Mouse (Mus musculus) erythroblast, adult 5-6 weeks (primary cell): ENCODE data around the gene Lsp1. TPM values are rescaled to one million over a fixed set of nuclear protein-coding genes. Genes with fewer than 3 reads are reported as not detected.

Experiments used
- ATAC-seq: replicated peaks from 2 replicates; pipeline ENCODE4 v1.8.0; 2016; ENCODE audit warnings: moderate number of reproducible peaks, mild to moderate bottlenecking, moderate TSS enrichment, inconsistent platforms; ENCODE audit not compliant: poor library complexity, low FRiP score, severe bottlenecking
- total RNA-seq, 2 experiments: library from RNA; stranded (forward) in 1 of 2; stranded (reverse) in 1 of 2; fragments of 150-400 nt in 1 of 2; fragments of 200-764, 138-1000 nt in 1 of 2; gene quantifications; 2 replicates each; pipeline versions ENCODE4 v1.2.3 to v1.2.4; 2015 to 2017; ENCODE audit warnings: low replicate concordance in 2 of 2

The Lsp1 gene
- total RNA-seq, 2 experiments from 2014 or later: 119 to 120 TPM

DNA sequence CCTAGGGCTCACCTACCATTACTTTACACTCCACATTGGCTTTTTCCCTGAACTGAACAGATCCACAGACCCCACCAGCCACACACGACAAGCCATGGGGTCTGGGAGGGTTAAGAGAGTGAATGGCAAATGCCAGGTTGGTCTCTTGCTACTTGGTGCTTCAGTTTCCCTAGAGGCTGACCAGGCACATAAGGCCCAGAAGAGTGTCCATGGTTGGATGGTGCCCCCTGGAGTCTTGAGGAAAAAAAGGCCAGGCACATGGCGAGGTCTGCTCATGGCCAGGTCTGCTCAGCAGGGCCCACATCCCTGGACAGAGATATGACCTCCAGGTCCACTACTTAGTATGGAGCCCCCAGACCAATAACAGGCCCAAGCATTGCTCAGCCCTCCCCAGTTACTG, 37.2 kb downstream of the Lsp1 start:
- ATAC-seq: no peak

DNA sequence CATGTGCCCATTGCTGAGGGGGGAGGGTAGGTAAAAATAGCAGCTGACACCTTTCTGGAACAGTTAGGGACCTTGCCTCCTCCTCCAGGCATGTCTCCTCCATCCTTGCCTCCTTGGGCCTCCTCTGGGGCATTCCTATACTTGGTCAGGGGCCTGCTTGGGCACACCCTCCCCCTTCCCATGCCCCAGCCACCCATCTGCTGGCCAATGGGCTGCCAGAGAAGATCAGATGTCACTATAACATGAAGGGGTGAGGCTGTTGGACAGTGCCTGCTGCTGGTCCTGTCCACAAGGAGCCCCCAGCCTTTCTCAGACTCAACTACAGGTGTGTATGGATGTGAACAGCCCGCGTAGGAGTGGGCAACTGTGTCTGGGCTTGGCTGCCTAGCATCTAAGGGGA, 38.0 kb downstream of the Lsp1 start, which contains the start of gene Tnnt3:
TSS of gene Tnnt3 (plus strand) at position 262 of the 400 bp plus-strand sequence.
- ATAC-seq: no peak

DNA sequence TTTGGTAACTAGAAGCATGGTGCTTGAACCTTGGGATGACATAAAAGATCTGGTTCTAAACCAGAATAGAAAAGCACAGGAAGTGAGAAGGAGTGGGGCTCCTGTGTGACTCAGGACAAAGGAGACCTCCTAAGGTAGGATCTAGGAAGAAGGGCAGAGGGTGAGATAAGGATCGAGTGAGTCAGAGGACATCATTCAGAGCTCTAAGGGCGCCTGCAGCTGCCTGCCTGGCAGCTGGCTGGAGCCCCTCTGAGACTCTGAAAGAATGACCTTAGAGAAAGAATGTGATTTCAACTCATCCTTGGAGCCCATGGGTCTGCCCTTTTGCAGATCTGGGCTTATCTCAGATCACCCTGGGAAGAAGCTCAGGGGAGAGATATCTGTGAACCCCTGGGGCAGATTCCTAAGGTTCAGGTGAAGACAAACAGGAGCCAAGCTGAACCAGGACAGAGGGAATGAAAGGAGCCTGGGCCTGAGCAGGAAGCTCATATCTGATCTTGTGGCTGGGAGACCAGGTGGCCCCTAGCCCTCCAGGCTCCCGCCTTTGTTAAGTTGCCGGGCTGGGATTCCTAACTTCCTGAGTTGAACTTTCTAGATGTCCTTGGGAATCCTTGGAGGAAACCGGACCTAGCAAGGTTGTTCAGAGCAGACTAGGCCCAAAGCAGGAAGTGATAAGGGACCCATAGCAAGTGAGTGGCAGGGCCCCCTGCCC, 38.6 kb downstream of the Lsp1 start:
- no peak for ATAC-seq

DNA sequence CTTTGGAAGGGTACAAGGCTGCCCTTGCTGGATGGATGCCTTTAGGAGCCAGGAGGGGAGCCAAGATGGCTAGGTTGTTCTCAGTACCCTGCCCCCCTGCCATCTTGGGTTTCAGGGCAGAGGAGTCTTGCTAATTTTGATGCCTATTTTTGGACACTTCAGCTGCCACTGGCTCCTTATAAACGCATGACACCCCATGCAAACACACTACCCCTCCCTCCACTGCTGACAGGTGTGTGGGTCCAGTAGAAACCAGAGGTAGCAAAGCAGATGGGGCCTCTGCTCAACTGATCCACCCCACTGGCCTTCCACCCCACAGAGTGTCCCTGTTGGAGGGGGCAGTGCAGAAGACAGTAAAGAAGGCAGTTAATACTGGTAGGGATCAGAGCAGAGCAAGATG, 39.4 kb downstream of the Lsp1 start:
- ATAC-seq: no peak

DNA sequence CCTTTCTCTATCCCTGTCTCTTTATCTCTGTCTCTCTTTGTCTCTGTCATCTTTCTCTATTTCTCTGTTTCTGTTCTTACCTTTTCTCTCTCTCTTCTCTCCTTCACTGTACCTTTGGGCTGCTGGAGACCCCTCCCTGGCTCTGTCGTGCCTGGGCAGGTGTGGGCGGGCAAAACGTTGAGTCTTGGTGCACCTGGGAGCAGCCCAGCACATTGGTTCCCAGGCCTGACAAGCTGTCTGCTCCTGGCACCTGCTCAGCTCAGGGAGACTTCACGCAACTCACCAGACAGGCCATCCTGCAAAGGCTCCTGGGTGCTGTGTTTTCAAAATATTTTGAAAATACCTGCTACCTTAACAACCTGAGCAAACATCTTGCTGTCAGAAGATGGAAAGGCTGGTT, 42.6 kb downstream of the Lsp1 start:
- no peak for ATAC-seq

DNA sequence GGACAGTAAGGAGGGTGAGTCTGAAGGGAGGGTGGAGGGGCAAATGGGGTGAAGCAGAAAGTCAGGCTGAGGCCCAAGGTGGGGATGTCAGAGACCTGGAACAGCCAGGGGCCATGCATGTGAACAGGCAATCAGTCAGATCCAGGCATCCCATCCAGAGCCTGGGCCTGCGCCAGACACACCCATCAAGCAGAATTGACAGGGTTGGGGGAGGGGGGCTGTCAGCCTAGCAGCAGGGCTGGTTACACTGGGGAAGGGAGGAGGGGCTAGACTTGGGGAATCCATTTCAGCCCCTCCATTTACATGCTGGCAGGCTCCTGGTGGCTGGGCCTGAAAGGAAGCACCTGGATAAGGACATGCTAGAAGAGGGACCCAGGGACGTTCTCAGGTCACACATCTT, 45.3 kb downstream of the Lsp1 start:
- ATAC-seq: no peak

DNA sequence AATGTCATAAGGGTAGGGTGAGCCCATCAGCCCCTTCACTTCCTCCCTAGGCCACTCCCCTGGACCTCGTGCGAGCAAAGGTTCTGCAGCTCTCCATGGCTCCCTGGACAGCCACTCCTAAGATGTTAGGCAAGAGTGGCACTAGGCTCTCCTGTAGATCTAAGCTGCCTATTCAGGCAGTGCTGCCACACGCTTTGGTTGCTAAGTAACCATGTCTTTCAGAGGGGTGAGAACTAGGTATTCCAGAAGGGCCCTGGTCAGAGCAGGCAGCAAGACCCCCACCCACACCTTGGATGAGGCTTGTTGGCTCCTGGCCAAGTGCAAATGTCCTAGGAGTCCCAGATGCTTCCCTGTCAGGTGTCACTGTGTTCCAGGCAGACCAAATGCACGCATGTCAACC, 45.9 kb downstream of the Lsp1 start:
- ATAC-seq: no peak

DNA sequence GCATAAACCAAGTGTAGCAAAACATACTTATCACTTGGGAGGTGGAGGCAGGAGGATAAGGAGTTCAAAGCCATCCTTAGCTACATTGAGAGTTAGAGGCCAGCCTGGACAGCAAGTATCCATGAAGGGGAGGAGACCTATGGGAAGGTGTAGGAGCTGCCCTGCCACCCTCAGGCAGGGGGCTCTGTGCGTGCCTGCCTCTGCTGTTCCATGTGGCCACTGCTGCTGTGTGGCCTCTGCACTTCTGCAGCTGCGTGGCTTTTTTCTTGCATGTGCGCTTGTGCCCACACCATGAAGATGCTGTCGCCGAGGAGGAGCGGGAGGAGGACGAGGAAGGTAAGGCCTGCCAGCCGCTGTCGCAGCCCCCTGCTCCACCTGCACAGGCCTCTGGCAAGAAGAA, 46.8 kb downstream of the Lsp1 start:
- ATAC-seq: no peak

DNA sequence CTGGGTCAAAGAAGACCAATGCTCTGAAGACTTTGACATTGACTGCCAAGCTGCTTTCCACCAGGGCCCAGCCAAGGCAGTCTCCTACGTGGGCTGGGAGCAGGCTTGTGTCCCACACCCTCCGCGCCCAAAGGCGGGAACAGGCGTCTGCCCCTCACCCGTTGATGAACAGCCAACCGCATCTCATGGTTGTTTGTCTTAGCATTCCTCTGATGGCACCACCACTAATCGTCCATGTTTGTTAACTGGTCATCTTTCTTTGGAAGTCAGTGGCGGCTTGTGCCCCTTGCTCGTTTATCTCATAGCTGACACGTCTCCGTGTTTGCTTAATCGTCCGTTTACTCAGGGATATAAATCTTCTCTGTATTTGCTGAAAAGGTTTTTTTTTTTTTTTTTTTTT, 48.9 kb downstream of the Lsp1 start:
- ATAC-seq: no peak

DNA sequence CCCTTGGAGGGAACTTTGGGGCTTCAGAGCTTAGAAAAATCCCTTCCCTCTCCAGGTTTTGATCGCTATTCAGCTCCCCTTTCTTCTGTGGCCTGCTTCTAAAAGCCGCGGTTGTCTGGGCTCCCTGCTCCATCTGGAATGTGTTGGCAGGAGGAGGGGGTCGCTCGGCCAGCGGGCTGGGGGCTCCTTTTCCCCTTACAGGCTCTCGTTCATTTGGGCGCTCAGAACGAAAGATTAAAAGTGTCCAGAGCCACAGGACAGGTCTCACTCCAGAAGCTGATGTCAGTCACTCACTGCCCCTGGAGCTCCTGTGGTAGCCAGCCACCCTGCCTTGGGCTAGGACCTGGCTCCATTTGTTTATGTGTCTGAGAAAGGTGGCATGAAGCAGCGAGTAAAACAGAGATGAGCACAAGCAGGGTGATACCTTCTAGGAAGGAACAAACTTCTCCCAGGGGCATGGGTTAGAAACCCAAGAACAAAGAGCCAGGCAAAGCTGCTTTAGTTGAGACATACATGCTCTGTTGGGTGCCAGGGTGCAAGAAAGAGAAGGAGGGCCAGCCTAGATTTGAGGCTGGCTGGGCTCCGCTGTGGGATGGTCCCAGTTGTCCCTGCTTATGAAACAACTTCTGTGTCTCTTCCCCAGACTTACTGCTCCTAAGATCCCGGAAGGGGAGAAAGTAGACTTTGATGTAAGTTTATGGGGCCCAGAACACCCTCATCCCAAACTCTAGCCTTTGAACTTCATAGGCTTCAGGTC, 49.6 kb downstream of the Lsp1 start:
- ATAC-seq: no peak

DNA sequence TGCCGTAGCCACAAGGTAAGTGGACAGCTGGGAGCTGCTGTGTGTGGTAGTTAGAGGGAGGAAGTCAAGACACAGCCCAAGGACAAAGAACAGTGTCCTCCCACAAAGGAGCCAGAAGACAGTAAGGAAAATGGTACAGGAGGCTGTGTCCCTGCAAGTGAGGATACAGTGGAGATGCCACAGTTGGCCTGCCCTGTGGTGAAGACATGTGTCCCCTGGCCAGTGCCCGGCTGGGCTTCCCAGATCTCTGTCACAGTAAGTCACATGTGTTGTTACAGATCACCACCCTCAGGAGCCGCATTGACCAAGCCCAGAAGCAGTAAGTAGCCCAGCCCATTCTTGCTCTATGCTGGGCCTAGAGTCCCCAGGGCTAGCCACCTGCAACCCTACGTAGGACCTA, 53.4 kb downstream of the Lsp1 start:
- no peak for ATAC-seq

DNA sequence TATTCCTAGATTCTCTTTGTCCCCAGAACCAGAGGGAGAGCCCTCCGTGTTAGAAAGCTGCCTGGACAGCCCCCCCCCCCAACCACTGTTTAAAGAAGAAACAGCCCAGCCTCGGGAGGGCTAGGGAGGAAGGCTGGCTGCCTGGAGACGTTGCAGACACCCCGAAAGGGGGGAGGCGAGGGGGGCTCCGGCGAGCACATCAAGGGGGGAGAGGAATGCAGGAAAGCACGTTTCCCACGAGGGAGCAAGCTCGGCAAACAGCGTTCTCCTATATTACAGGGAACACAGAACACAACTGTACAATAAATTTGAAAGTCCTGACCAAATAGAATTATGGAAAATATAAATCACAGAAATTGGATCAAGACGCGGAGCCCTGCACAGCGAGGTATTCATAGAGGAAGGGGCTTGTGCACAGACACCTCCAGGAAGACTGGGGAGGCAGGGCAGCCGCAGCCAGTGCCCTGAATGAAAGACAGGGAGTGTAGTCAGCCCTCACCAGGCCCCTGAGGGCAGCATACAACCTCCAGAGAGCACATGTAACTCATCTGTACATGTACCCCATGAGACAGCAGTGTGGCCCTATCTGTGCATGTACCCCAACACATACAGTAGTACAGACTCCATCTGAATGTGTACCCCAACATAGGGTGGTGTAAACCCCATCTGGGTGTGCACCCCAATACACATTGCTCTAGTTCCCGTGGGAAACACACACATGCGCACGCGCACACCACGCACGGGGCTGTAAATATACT, 55.8 kb downstream of the Lsp1 start:
- 0 out of 2 replicates have a peak, but pooled peaks have one; percentile 25 for ATAC-seq

DNA sequence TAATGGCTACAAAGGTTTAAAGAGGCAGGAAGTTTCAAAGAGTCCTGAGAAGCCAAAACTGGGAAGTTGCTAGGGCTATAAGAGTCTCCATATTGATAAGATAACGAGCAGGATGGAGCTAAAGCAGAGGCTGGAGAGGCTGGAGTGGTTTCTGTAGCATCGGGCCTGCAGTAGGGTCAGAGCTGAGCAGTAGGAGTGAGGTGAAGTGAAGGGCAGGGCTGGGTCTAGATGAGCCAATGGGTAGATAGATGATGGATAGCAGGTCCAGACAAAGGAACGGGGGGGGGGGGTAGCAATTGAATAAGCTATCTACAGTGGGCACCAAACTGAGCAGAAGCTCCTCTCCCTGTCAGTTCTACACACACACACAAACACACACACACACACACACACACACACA, 56.9 kb downstream of the Lsp1 start:
- no peak for ATAC-seq

DNA sequence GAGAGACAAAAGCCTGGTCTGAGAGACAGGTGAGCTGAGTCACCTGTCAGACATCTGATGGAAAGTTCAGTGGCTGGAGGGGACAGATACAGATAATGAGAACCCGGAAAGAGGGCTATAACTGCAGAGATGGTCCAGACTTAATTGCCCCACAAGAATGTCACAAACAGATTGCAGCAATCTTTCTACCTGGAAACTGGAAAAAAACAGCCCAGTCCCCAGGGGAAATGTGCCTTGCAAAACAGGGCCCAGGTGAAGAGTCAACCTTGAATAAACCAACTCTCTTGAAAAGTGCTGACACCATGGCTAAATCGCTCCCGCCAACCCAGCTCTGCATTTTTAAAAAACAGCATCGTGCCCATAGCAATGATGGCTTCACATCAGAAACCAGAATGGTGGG, 59.7 kb downstream of the Lsp1 start:
- no peak for ATAC-seq

DNA sequence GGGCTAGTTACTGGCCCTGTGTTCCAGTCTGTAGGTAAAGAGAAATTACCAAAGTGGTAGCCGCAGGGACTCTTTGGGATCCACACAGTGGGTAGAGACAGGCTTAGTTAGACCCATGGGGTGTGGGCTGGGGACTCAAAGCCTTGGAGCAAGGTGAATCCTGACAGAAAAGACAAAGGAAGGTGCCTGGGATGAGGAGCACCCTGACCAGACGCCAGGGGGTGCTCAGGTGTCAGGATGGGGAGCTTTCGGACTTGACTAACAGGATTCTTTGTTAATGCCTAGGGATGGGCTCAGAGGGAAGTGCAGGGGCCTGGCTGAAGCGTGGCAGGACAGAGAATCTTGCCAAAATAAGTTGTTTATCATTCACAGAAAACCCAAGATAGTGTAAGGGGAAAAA, 61.7 kb downstream of the Lsp1 start:
- no peak for ATAC-seq

DNA sequence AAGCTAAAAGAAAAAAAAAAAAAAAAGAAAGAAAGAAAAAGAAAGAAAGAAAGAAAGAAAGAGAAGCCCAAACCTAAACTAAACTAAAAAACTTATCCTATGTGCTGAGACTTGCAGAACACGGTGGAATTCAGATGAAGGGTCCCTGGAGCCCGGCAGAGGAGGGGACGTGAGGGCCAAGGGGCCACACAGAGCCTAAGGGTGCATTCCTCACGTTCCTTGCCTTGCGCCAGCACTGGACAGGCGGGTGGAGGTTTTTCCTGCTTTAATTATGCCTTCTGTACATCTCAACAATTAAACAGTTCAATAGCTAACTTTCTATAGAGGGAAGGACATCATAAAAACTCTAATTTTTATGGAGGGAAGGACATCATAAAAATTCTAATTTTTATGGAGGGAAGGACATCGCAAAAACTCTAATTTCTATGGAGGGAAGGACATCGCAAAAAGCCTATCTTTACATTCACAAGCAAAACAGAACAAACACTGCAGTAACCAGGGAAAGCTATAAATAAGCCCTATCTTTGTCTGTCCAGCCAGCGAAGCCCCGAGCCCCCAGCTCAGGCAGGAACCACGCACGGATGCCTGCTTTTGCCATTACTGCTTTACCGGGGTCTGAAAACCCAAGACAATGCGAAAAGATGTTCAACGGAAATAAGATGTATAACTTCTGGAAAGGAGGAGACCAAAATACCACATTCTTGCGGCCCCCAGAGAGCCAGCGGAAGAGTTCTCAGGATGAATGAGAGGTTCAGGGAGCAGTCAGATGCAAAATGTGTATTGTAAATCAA, 62.8 kb downstream of the Lsp1 start:
- no peak for ATAC-seq

DNA sequence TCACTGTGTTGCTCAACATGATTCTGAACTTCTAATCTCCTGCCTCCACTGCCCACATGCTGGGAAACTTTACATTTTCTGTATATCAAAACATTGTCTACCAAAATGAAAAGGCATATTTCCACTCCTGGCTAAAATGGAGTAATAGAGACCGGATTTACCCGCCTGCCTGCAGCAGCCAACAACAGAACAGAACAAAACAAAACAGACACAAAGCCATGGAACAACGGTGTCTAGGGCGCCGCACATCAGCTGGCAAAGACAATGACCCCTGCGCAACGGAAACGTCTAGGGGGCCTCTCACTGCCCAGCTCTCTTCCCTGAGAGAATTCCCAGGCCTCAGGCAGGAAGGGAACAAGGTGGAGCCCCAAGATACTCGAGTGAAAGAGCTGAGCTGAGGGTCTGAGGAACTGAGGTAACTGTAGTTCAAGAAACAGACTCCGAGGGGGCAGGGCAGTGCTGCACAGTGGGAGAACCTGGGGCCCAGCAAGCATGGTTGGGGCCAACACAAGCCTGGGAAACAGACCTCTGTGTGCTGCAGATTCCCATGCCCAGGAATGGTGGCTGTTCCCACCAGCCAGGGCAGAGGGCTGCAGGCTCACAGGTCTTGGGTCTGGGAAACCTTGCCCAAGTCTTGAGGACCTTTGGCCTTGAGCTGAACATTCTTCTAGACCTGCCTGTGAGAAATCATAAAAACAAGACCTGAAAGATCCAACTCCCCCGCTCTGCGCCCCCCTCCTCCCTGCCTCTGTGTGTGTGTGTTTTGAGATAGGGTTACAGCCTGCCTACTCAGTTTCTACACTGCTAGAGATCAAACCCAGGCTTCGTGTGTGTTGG, 65.0 kb downstream of the Lsp1 start:
- ATAC-seq: no peak

DNA sequence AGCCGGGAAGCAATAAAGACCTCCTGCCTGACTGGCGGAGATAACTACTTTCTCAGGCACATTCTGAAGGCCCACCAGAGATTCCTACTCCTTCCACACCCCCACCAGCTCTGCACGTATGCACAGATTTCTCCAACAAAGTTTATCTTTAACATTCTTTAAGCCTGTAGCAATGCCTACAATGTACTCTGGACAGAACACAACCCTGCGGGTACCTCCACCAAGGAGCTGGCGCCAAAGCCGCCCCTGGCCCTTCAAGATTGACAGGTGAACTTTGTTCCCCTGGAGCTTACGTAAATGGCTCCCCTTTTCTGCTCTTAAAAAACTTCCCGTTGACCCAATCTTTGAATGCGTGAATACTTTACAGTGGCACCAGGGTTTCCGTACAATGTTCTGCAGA, 68.7 kb downstream of the Lsp1 start:
- ATAC-seq: no peak

DNA sequence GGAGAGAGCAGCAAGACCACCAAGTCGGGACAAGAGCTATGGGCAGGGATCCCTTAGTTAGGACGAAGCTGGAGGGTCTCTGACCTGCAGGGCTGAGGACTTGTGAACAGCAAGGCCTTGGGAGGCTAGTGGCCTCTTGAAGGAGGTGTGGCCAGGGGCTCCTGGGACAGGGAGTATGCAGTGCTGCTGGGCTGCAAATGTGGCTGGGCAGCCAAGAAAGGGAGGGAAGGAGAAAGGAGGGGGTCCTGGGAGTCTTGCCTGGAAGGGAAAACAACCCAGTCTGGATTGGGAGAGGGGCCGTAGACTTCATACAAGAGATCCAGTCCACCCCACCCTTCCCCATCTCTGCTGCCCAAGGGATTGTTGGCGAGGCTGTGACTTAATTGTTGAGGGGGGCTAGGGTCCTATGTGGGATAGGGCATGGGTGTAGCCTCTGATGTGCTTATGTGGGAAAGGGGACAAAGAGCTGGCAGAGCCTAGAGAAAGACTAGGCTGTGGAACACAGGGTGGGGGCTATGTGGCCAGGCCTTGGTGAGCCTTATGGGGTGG, 71.4 kb downstream of the Lsp1 start:
- ATAC-seq: no peak
